Mouse (Mus musculus) neural tube, embryonic 15.5 days (tissue): ENCODE measurements around the gene Rasal3. TPM values are rescaled to one million over a fixed set of nuclear protein-coding genes. Genes with fewer than 3 reads are reported as not detected.
A peak's percentile ranks its signal among the peaks of the same experiment; 100 is the strongest.

Experiments
- ATAC-seq: fragments of 200-750 bp; cut with Nextera tagmentation; 2 replicates; pipeline ENCODE4 v1.8.0; 2017; ENCODE audit warnings: mild to moderate bottlenecking, moderate TSS enrichment, moderate library complexity; ENCODE audit not compliant: low FRiP score
- H3K27ac ChIP-seq: fragments of 300-500 bp; sonication (generic); replicated peaks from 2 replicates; pipeline ENCODE4 v1.5.1; 2015; ENCODE audit warnings: mild to moderate bottlenecking, inconsistent platforms
- H3K27me3 ChIP-seq: fragments of 300-500 bp; sonication (generic); replicated peaks from 2 replicates; pipeline ENCODE4 v1.6.1; 2015; ENCODE audit warnings: inconsistent platforms
- H3K36me3 ChIP-seq: fragments of 300-500 bp; sonication (generic); 2 replicates; pipeline ENCODE4 v1.6.1; 2015; ENCODE audit warnings: inconsistent platforms
- H3K4me1 ChIP-seq: fragments of 300-500 bp; sonication (generic); 2 replicates; pipeline ENCODE4 v1.6.1; 2015; ENCODE audit warnings: inconsistent platforms
- H3K4me2 ChIP-seq: fragments of 300-500 bp; sonication (generic); 2 replicates; pipeline ENCODE4 v1.6.1; 2015; ENCODE audit warnings: inconsistent platforms, mild to moderate bottlenecking, moderate library complexity
- H3K4me3 ChIP-seq: fragments of 300-500 bp; sonication (generic); replicated peaks from 2 replicates; pipeline ENCODE4 v1.5.1; 2015; ENCODE audit warnings: mild to moderate bottlenecking, inconsistent platforms
- H3K9ac ChIP-seq: fragments of 300-500 bp; sonication (generic); replicated peaks from 2 replicates; pipeline ENCODE4 v1.6.1; 2015; ENCODE audit warnings: mild to moderate bottlenecking, inconsistent platforms
- H3K9me3 ChIP-seq: fragments of 300-500 bp; sonication (generic); replicated peaks from 2 replicates; pipeline ENCODE4 v1.6.1; 2016; ENCODE audit warnings: inconsistent platforms
- WGBS: fragments of 180-500 bp; shearing (Covaris S2); methylation state at CpG from one replicate; pipeline ENCODE4 v1.1.7; 2015; ENCODE audit warnings: mixed read lengths; 5-methylcytosine and 5-hydroxymethylcytosine counted together
- microRNA-seq: library from miRNA; unstranded; fragments of <30 nt; microRNA quantifications from one replicate; pipeline ENCODE4, GENCODE M21; 2017
- polyA plus RNA-seq: library from polyadenylated mRNA; unstranded; fragments of >200 nt; fragmentation: Nextera tagmentation; extraction: Ambion mirVana; gene quantifications from 2 replicates; pipeline ENCODE4 v1.2.1, GENCODE M21; 2015

The Rasal3 gene
- polyA plus RNA-seq, 1 experiment from 2014 or later, result 0.55 TPM

- no peak overlapping the region for H3K4me2 ChIP-seq
- H3K27me3 ChIP-seq, result no peaks in the 10 kb centered on the region
- no peaks in the 10 kb centered on the region for H3K9me3 ChIP-seq
- 64% methylated on average over 4 of the region's 4 CpGs for whole genome bisulfite sequencing
- H3K27ac ChIP-seq, result peak overlapping the region; percentile 56
- H3K4me3 ChIP-seq, result no peak overlapping the region
- peaks cover 23% of the 10 kb centered on the region for H3K4me1 ChIP-seq
- no peak for ATAC-seq
- H3K9ac ChIP-seq, result no peak overlapping the region
- H3K36me3 ChIP-seq, result peaks cover 49% of the 10 kb centered on the region
Observed at GRCm38 (mm10) chr17:32353696-32354095, 49.7 kb downstream of the Rasal3 start.

- no peak overlapping the region for H3K9ac ChIP-seq
- no peaks in the 10 kb centered on the region for H3K27me3 ChIP-seq
- peaks cover 35% of the 10 kb centered on the region for H3K4me1 ChIP-seq
- ATAC-seq, result no peak
- no peak overlapping the region for H3K4me2 ChIP-seq
- H3K9me3 ChIP-seq, result no peaks in the 10 kb centered on the region
- no peak overlapping the region for H3K4me3 ChIP-seq
- H3K36me3 ChIP-seq, result peaks cover 29% of the 10 kb centered on the region
- no peak overlapping the region for H3K27ac ChIP-seq
Observed at GRCm38 (mm10) chr17:32351726-32352125, 51.7 kb downstream of the Rasal3 start.

- H3K27ac ChIP-seq, result no peak overlapping the region
- no peak for ATAC-seq
- H3K4me2 ChIP-seq, result peak overlapping the region; percentile 86
- H3K4me3 ChIP-seq, result peak overlapping the region; percentile 89; the same call in 1 of the 2 replicates
- no peaks in the 10 kb centered on the region for H3K9me3 ChIP-seq
- no peak overlapping the region; the same call in 1 of the 2 replicates for H3K9ac ChIP-seq
- 79% methylated on average over 3 of the region's 3 CpGs for WGBS
- H3K36me3 ChIP-seq, result peaks cover 24% of the 10 kb centered on the region
- no peaks in the 10 kb centered on the region for H3K27me3 ChIP-seq
- peaks cover 35% of the 10 kb centered on the region for H3K4me1 ChIP-seq
Observed at GRCm38 (mm10) chr17:32351269-32351668, 52.1 kb downstream of the Rasal3 start.

GRCm38 (mm10) chr17:32350382-32350983 is 52.9 kb downstream of the Rasal3 start, which contains the start of gene Akap8l:
Gene Akap8l, minus strand, starts transcription at chr17:32350607.
- Histone ChIP-seq H3K9me3 (no peaks in the 10 kb centered on the region), H3K4me1 (peaks cover 35% of the 10 kb centered on the region), H3K9ac (peak within 1 kb of the TSS; percentile 92), H3K36me3 (peaks cover 17% of the 10 kb centered on the region), H3K27me3 (no peaks in the 10 kb centered on the region), H3K4me2 (peak within 1 kb of the TSS; percentile 86), H3K4me3 (peak within 1 kb of the TSS; percentile 89), H3K27ac (peak within 1 kb of the TSS; percentile 92)
- WGBS, result under 1% methylated on average over 37 of the region's 37 CpGs
- peak; percentile 97 for ATAC-seq

GRCm38 (mm10) chr17:32349851-32350381 is 53.5 kb downstream of the Rasal3 start:
- Histone ChIP-seq H3K9ac (peak overlapping the region; percentile 92), H3K4me1 (peaks cover 35% of the 10 kb centered on the region), H3K27ac (peak overlapping the region; percentile 92), H3K4me2 (peak overlapping the region; percentile 86), H3K4me3 (peak overlapping the region; percentile 89), H3K9me3 (no peaks in the 10 kb centered on the region), H3K36me3 (peaks cover 14% of the 10 kb centered on the region), H3K27me3 (no peaks in the 10 kb centered on the region)
- under 1% methylated on average over 24 of the region's 24 CpGs for WGBS
- peak; percentile 43 for ATAC-seq

GRCm38 (mm10) chr17:32349037-32349732 is 54.2 kb downstream of the Rasal3 start:
- peak; percentile 12; the same call in 1 of the 2 replicates for ATAC-seq
- H3K27ac ChIP-seq, result peak overlapping the region; percentile 92
- peak overlapping the region; percentile 86 for H3K4me2 ChIP-seq
- H3K4me3 ChIP-seq, result peak overlapping the region; percentile 89
- no peaks in the 10 kb centered on the region for H3K9me3 ChIP-seq
- peak overlapping the region; percentile 92 for H3K9ac ChIP-seq
- WGBS, result 13% methylated on average over 4 of the region's 4 CpGs
- H3K4me1 ChIP-seq, result peaks cover 29% of the 10 kb centered on the region
- H3K36me3 ChIP-seq, result peaks cover 14% of the 10 kb centered on the region
- no peaks in the 10 kb centered on the region for H3K27me3 ChIP-seq

DNA sequence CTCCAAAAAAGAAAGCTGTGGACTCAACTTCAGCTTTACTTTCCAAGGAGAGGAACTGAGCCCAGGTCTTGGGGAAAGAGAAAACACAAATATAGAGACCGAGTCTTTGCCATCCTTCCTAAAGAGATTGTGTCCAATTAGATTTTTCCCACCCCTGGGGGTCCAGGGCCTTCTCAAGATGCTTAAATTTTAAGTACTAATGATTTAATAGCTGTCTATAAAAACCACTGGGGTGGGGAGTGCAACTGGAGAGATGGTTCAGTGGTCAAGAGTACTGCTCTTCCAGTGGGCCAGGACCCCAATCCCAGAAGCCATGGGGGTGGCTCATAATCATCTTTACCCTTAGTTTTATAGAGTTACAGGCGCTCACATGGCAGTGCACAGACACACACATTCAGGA is 55.0 kb downstream of the Rasal3 start:
- H3K36me3 ChIP-seq, result peaks cover 16% of the 10 kb centered on the region
- peak overlapping the region; percentile 86 for H3K4me2 ChIP-seq
- ATAC-seq, result no peak
- WGBS, result 86% methylated on average over 2 of the region's 2 CpGs
- H3K27me3 ChIP-seq, result no peaks in the 10 kb centered on the region
- no peaks in the 10 kb centered on the region for H3K9me3 ChIP-seq
- peak overlapping the region; percentile 89; the same call in 1 of the 2 replicates for H3K4me3 ChIP-seq
- no peak overlapping the region for H3K27ac ChIP-seq
- peak overlapping the region; percentile 30; the same call in 1 of the 2 replicates for H3K9ac ChIP-seq
- peaks cover 27% of the 10 kb centered on the region for H3K4me1 ChIP-seq

GRCm38 (mm10) chr17:32341102-32341501 is 62.3 kb downstream of the Rasal3 start:
- WGBS, result 97% methylated on average over 1 of the region's 1 CpGs
- H3K27ac ChIP-seq, result no peak overlapping the region
- H3K36me3 ChIP-seq, result peaks cover 62% of the 10 kb centered on the region
- no peaks in the 10 kb centered on the region for H3K27me3 ChIP-seq
- no peaks in the 10 kb centered on the region for H3K9me3 ChIP-seq
- no peak overlapping the region for H3K4me2 ChIP-seq
- no peak overlapping the region for H3K4me3 ChIP-seq
- ATAC-seq, result no peak
- H3K4me1 ChIP-seq, result no peaks in the 10 kb centered on the region
- H3K9ac ChIP-seq, result no peak overlapping the region

Small RNA genes lying within 50 kb of the gene (microRNA-seq; reads per million reads assigned to microRNA genes)
- gene Gm22201, result not detected

Other genes with a start within 250 kb of the Rasal3 start
- gene Notch3, start 236.7 kb downstream of the Rasal3 start, polyA plus RNA-seq, result 6.1 and 9.2 TPM in 2 replicates
- 0.24 and 0.60 TPM in 2 replicates for gene Ephx3, start 214.0 kb downstream of the Rasal3 start, polyA plus RNA-seq
- gene Brd4, start 118.9 kb downstream of the Rasal3 start, polyA plus RNA-seq, result 73.9 and 84.4 TPM in 2 replicates
- gene Akap8, start 82.3 kb downstream of the Rasal3 start, polyA plus RNA-seq, result 100 and 101 TPM in 2 replicates
- gene Akap8l, start 53.0 kb downstream of the Rasal3 start, polyA plus RNA-seq, result 146 and 170 TPM in 2 replicates
- 34.0 and 34.3 TPM in 2 replicates for gene Wiz, start 14.1 kb downstream of the Rasal3 start, polyA plus RNA-seq
- 4.0 TPM in 1 of 2 replicates, not detected in the other for gene Pglyrp2, start 20.6 kb upstream of the Rasal3 start, polyA plus RNA-seq
- gene Cyp4f39, start 49.1 kb upstream of the Rasal3 start, polyA plus RNA-seq, result 0.65 and 0.74 TPM in 2 replicates
- gene Cyp4f17, start 102.5 kb upstream of the Rasal3 start, polyA plus RNA-seq, result 10.8 and 12.4 TPM in 2 replicates
- 19.1 and 19.4 TPM in 2 replicates for gene Cyp4f16, start 133.0 kb upstream of the Rasal3 start, polyA plus RNA-seq
- gene Cyp4f37, start 217.7 kb upstream of the Rasal3 start, polyA plus RNA-seq, result 1.1 TPM in 1 of 2 replicates, not detected in the other